Mouse (Mus musculus): ENCODE data around the gene Gm9918. TPM values are rescaled to one million over a fixed set of nuclear protein-coding genes. Genes with fewer than 3 reads are reported as not detected.
A peak's percentile ranks its signal among the peaks of the same experiment; 100 is the strongest.

The Gm9918 gene
- polyA plus RNA-seq, 1 experiment from 2014 or later = 0.13 TPM

- H3K36me3 ChIP-seq (ENCODE audit: control insufficient read depth, insufficient read depth, low read length) = 0 out of 2 replicates have a peak, but pooled peaks cover 3% of the 10 kb centered on the region
- peak overlapping the region; percentile 69 for H3K4me3 ChIP-seq (ENCODE audit: low read length)
- peak overlapping the region; percentile 80 for H3K9ac ChIP-seq (ENCODE audit: low read depth, low read length)
- H3K4me2 ChIP-seq (ENCODE audit: low read depth, low read length) = peak overlapping the region; percentile 96
- no peaks in the 10 kb centered on the region for H3K9me3 ChIP-seq (ENCODE audit: control insufficient read depth, low read length)
- WGBS = 11% methylated on average over 19 of the region's 19 CpGs
- peaks cover 46% of the 10 kb centered on the region for H3K4me1 ChIP-seq (ENCODE audit: control insufficient read depth, insufficient read depth, low read length)
- no peak for ATAC-seq
- H3K27ac ChIP-seq (ENCODE audit: low read length) = peak overlapping the region; percentile 98
- no peaks in the 10 kb centered on the region for H3K27me3 ChIP-seq (replicated peaks; ENCODE audit: control insufficient read depth, insufficient read depth, low read length)
Observed at GRCm38 (mm10) chr15:102244306-102245191, 25.8 kb upstream of the Gm9918 start.

GRCm38 (mm10) chr15:102245461-102245881 is 24.9 kb upstream of the Gm9918 start:
- WGBS = 6% methylated on average over 14 of the region's 14 CpGs
- no peaks in the 10 kb centered on the region for H3K27me3 ChIP-seq (replicated peaks; ENCODE audit: control insufficient read depth, insufficient read depth, low read length)
- H3K9ac ChIP-seq (ENCODE audit: low read depth, low read length) = peak overlapping the region; percentile 80
- peak overlapping the region; percentile 98 for H3K27ac ChIP-seq (ENCODE audit: low read length)
- peak overlapping the region; percentile 69 for H3K4me3 ChIP-seq (ENCODE audit: low read length)
- H3K4me1 ChIP-seq (ENCODE audit: control insufficient read depth, insufficient read depth, low read length) = peaks cover 52% of the 10 kb centered on the region
- ATAC-seq = no peak
- no peaks in the 10 kb centered on the region for H3K9me3 ChIP-seq (ENCODE audit: control insufficient read depth, low read length)
- peak overlapping the region; percentile 96 for H3K4me2 ChIP-seq (ENCODE audit: low read depth, low read length)
- 0 out of 2 replicates have a peak, but pooled peaks cover 1% of the 10 kb centered on the region for H3K36me3 ChIP-seq (ENCODE audit: control insufficient read depth, insufficient read depth, low read length)

GRCm38 (mm10) chr15:102245891-102246741 is 24.2 kb upstream of the Gm9918 start:
- H3K27me3 ChIP-seq (replicated peaks; ENCODE audit: control insufficient read depth, insufficient read depth, low read length) = no peaks in the 10 kb centered on the region
- H3K36me3 ChIP-seq (ENCODE audit: control insufficient read depth, insufficient read depth, low read length) = no peaks in the 10 kb centered on the region
- H3K9me3 ChIP-seq (ENCODE audit: control insufficient read depth, low read length) = no peaks in the 10 kb centered on the region
- ATAC-seq = peak; percentile 77
- H3K4me2 ChIP-seq (ENCODE audit: low read depth, low read length) = peak overlapping the region; percentile 96
- H3K4me1 ChIP-seq (ENCODE audit: control insufficient read depth, insufficient read depth, low read length) = peaks cover 52% of the 10 kb centered on the region
- H3K27ac ChIP-seq (ENCODE audit: low read length) = peak overlapping the region; percentile 98
- peak overlapping the region; percentile 80 for H3K9ac ChIP-seq (ENCODE audit: low read depth, low read length)
- WGBS = under 1% methylated on average over 37 of the region's 44 CpGs
- peak overlapping the region; percentile 69 for H3K4me3 ChIP-seq (ENCODE audit: low read length)

DNA sequence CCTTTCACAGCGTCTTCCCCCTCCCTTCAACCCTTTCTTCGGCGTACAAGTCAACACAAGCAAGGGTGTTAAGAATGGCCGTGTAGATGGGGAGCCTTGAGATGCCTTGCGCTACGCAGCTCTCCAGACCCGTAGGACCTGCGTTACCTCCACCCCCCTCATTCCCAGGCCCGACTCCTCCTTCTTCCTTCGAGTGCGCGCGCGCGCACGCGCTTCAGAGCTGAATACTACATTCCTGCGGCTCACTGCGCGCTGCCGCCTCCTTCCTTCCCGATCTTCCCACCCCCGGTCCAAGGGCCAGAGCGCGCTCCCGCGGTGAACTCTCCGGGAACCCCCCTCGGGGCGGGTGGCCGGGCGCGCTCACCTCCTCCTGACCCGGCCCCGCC is 23.5 kb upstream of the Gm9918 start:
- WGBS = under 1% methylated on average over 35 of the region's 35 CpGs
- peak; percentile 81 for ATAC-seq
- H3K4me1 ChIP-seq (ENCODE audit: control insufficient read depth, insufficient read depth, low read length) = peaks cover 52% of the 10 kb centered on the region

DNA sequence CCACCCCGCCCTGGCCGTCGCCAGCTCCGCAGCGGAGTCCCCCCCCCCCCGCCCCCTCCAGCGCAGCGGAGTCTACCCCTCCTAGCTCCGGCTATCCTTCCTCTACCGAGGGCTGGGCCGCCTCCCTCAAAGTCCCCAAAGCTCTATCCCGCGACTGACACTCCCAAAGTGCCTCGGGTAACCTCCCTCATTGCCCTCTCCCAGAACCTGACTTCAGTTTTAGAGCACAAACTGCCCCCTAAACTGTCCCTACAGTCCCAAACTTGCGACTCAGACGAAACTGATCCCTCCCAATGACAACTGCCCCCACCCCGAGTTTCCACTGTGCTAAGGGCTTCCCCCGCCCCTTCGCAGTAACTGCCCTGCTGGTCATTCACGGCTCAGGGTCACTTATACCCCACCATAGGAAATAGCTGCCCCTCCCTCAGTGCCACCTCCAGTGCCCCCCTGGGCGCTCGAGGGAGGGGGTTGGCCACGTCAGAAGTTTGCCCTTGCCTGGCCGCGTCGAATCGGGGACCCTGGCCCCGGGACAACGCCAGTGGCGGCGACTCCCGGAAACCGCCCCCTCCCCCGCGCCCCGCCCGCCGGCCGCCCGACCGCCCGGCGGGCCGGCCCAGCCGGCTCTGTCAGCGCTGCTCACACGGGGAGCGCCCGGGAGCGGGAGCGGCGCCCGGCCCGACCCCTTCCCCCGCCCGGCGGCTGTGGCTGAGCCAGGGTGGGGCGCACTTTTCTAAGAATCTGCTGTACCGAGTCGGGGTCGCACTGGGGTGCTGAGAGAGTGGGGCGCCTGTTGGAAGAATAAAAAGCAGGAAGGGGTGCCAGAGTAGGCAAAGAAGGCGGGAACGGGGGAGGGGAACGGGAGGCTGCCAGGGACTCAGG is 22.9 kb upstream of the Gm9918 start:
- Histone ChIP-seq H3K27me3 (replicated peaks; ENCODE audit: control insufficient read depth, insufficient read depth, low read length) (no peaks in the 10 kb centered on the region), H3K4me2 (ENCODE audit: low read depth, low read length) (peak overlapping the region; percentile 96), H3K27ac (ENCODE audit: low read length) (peak overlapping the region; percentile 98), H3K4me1 (ENCODE audit: control insufficient read depth, insufficient read depth, low read length) (peaks cover 51% of the 10 kb centered on the region), H3K4me3 (ENCODE audit: low read length) (peak overlapping the region; percentile 69), H3K9me3 (ENCODE audit: control insufficient read depth, low read length) (no peaks in the 10 kb centered on the region), H3K9ac (ENCODE audit: low read depth, low read length) (peak overlapping the region; percentile 80), H3K36me3 (ENCODE audit: control insufficient read depth, insufficient read depth, low read length) (no peaks in the 10 kb centered on the region)
- WGBS = under 1% methylated on average over 55 of the region's 65 CpGs
- ATAC-seq = peak; percentile 51

More for the DNA sequence above, 23.5 kb upstream of the Gm9918 start:
- H3K4me3 ChIP-seq (ENCODE audit: low read length) = peak overlapping the region; percentile 69
- H3K9ac ChIP-seq (ENCODE audit: low read depth, low read length) = peak overlapping the region; percentile 80
- H3K9me3 ChIP-seq (ENCODE audit: control insufficient read depth, low read length) = no peaks in the 10 kb centered on the region
- H3K4me2 ChIP-seq (ENCODE audit: low read depth, low read length) = peak overlapping the region; percentile 96
- no peaks in the 10 kb centered on the region for H3K27me3 ChIP-seq (replicated peaks; ENCODE audit: control insufficient read depth, insufficient read depth, low read length)
- peak overlapping the region; percentile 98 for H3K27ac ChIP-seq (ENCODE audit: low read length)
- H3K36me3 ChIP-seq (ENCODE audit: control insufficient read depth, insufficient read depth, low read length) = no peaks in the 10 kb centered on the region

- ATAC-seq = no peak
- WGBS = 21% methylated on average over 8 of the region's 8 CpGs
- Histone ChIP-seq H3K4me3 (ENCODE audit: low read length) (peak overlapping the region; percentile 69), H3K27ac (ENCODE audit: low read length) (peak overlapping the region; percentile 98), H3K27me3 (replicated peaks; ENCODE audit: control insufficient read depth, insufficient read depth, low read length) (no peaks in the 10 kb centered on the region), H3K9ac (ENCODE audit: low read depth, low read length) (peak overlapping the region; percentile 80), H3K4me1 (ENCODE audit: control insufficient read depth, insufficient read depth, low read length) (peaks cover 43% of the 10 kb centered on the region), H3K9me3 (ENCODE audit: control insufficient read depth, low read length) (no peaks in the 10 kb centered on the region), H3K36me3 (ENCODE audit: control insufficient read depth, insufficient read depth, low read length) (no peaks in the 10 kb centered on the region), H3K4me2 (ENCODE audit: low read depth, low read length) (peak overlapping the region; percentile 96)
Observed at GRCm38 (mm10) chr15:102248131-102248811, 22.1 kb upstream of the Gm9918 start.

DNA sequence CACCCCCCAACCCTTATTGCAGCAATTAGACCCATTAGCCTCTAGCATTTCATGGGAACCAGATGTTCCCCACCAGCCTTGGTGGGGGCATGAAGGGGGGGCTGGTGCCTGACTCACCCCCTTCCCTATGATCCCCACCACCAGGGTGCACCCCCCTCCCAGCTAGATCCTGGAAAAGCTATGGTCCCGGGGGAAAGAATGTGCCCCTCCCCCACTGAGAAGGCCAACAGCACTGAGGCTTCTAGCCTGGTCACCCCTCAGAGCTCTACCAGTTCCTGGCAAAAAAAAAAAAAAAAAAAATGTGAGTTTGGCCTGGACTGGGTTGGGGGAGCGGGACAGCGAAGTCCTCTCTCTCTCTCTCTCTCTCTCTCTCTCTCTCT is 21.6 kb upstream of the Gm9918 start:
- no peaks in the 10 kb centered on the region for H3K27me3 ChIP-seq (replicated peaks; ENCODE audit: control insufficient read depth, insufficient read depth, low read length)
- no peak overlapping the region for H3K9ac ChIP-seq (ENCODE audit: low read depth, low read length)
- H3K27ac ChIP-seq (ENCODE audit: low read length) = peak overlapping the region; percentile 68
- peaks cover 38% of the 10 kb centered on the region for H3K4me1 ChIP-seq (ENCODE audit: control insufficient read depth, insufficient read depth, low read length)
- no peaks in the 10 kb centered on the region for H3K9me3 ChIP-seq (ENCODE audit: control insufficient read depth, low read length)
- no peak overlapping the region for H3K4me3 ChIP-seq (ENCODE audit: low read length)
- 24% methylated on average over 3 of the region's 3 CpGs for WGBS
- H3K36me3 ChIP-seq (ENCODE audit: control insufficient read depth, insufficient read depth, low read length) = no peaks in the 10 kb centered on the region
- H3K4me2 ChIP-seq (ENCODE audit: low read depth, low read length) = peak overlapping the region; percentile 96; the same call in 1 of the 2 replicates
- ATAC-seq = no peak

- Histone ChIP-seq H3K27me3 (replicated peaks; ENCODE audit: control insufficient read depth, insufficient read depth, low read length) (no peaks in the 10 kb centered on the region), H3K4me3 (ENCODE audit: low read length) (peak overlapping the region; percentile 8), H3K4me2 (ENCODE audit: low read depth, low read length) (peak overlapping the region; percentile 45), H3K9ac (ENCODE audit: low read depth, low read length) (peak overlapping the region; percentile 38; the same call in 1 of the 2 replicates), H3K36me3 (ENCODE audit: control insufficient read depth, insufficient read depth, low read length) (no peaks in the 10 kb centered on the region), H3K27ac (ENCODE audit: low read length) (peak overlapping the region; percentile 68), H3K4me1 (ENCODE audit: control insufficient read depth, insufficient read depth, low read length) (peaks cover 33% of the 10 kb centered on the region), H3K9me3 (ENCODE audit: control insufficient read depth, low read length) (no peaks in the 10 kb centered on the region)
- 6% methylated on average over 13 of the region's 13 CpGs for WGBS
- no peak for ATAC-seq
Observed at GRCm38 (mm10) chr15:102249251-102249691, 21.1 kb upstream of the Gm9918 start.

All from intestine, embryonic 16.5 days (tissue).